Mouse (Mus musculus): ENCODE data around the gene Slc15a4. TPM values are rescaled to one million over a fixed set of nuclear protein-coding genes. Genes with fewer than 3 reads are reported as not detected.

The Slc15a4 gene
- total RNA-seq, 2 experiments from 2014 or later: 16.7 to 17.3 TPM

- no peak for DNase-seq
Observed at GRCm38 (mm10) chr5:127621108-127621507, 11.6 kb downstream of the Slc15a4 start.

GRCm38 (mm10) chr5:127620371-127620770 lies 12.3 kb downstream of the Slc15a4 start:
- no peak for DNase-seq

GRCm38 (mm10) chr5:127618834-127619233 lies 13.9 kb downstream of the Slc15a4 start:
- DNase-seq: no peak

- DNase-seq: peak; percentile 98
Observed at GRCm38 (mm10) chr5:127616884-127617635, 15.6 kb downstream of the Slc15a4 start.

- no peak for DNase-seq
Observed at GRCm38 (mm10) chr5:127616151-127616550, 16.5 kb downstream of the Slc15a4 start.

- no peak for DNase-seq
Observed at GRCm38 (mm10) chr5:127615459-127615858, 17.2 kb downstream of the Slc15a4 start.

- DNase-seq: no peak
Observed at GRCm38 (mm10) chr5:127612397-127612796, 20.3 kb downstream of the Slc15a4 start.

GRCm38 (mm10) chr5:127611881-127612280 lies 20.8 kb downstream of the Slc15a4 start:
- no peak for DNase-seq

- peak; percentile 71 for DNase-seq
Observed at GRCm38 (mm10) chr5:127610787-127611509, 21.7 kb downstream of the Slc15a4 start.

- DNase-seq: no peak
Observed at GRCm38 (mm10) chr5:127609191-127609714, 23.4 kb downstream of the Slc15a4 start.

GRCm38 (mm10) chr5:127607507-127607906 lies 25.2 kb downstream of the Slc15a4 start:
- DNase-seq: no peak

GRCm38 (mm10) chr5:127602996-127603395 lies 29.7 kb downstream of the Slc15a4 start:
- no peak for DNase-seq

- DNase-seq: no peak
Observed at GRCm38 (mm10) chr5:127596862-127597261, 35.8 kb downstream of the Slc15a4 start.

- no peak for DNase-seq
Observed at GRCm38 (mm10) chr5:127595676-127596075, 37.0 kb downstream of the Slc15a4 start.

- DNase-seq: peak; percentile 33
Observed at GRCm38 (mm10) chr5:127592854-127593253, 39.8 kb downstream of the Slc15a4 start.

- no peak for DNase-seq
Observed at GRCm38 (mm10) chr5:127592406-127592805, 40.3 kb downstream of the Slc15a4 start.

GRCm38 (mm10) chr5:127587854-127588253 lies 44.8 kb downstream of the Slc15a4 start:
- no peak for DNase-seq

GRCm38 (mm10) chr5:127583658-127584057 lies 49.0 kb downstream of the Slc15a4 start:
- DNase-seq: no peak

- peak; percentile 13 for DNase-seq
Observed at GRCm38 (mm10) chr5:127577419-127577818, 55.3 kb downstream of the Slc15a4 start.

GRCm38 (mm10) chr5:127567165-127567741 lies 65.4 kb downstream of the Slc15a4 start:
- no peak for DNase-seq

- DNase-seq: peak; percentile 13
Observed at GRCm38 (mm10) chr5:127561086-127561485, 71.6 kb downstream of the Slc15a4 start.

- DNase-seq: no peak
Observed at GRCm38 (mm10) chr5:127548136-127548535, 84.6 kb downstream of the Slc15a4 start.

GRCm38 (mm10) chr5:127546585-127546991 lies 86.1 kb downstream of the Slc15a4 start:
- DNase-seq: no peak

Data from adrenal gland, postnatal 10 days (tissue).